Mouse (Mus musculus) midbrain, embryonic 13.5 days (tissue): ENCODE data around the gene Palm2. TPM values are rescaled to one million over a fixed set of nuclear protein-coding genes. Genes with fewer than 3 reads are reported as not detected.

Experiments used
- ATAC-seq: fragments of 200-750 bp; cut with Nextera tagmentation; 2 replicates; pipeline ENCODE4 v1.8.0; 2017; ENCODE audit warnings: mild to moderate bottlenecking, moderate TSS enrichment, moderate library complexity
- H3K27ac ChIP-seq: fragments of 300-500 bp; sonication (generic); 2 replicates; pipeline ENCODE4 v1.5.1; 2015; ENCODE audit warnings: inconsistent platforms, mild to moderate bottlenecking, moderate library complexity
- H3K27me3 ChIP-seq: fragments of 300-500 bp; sonication (generic); 2 replicates; pipeline ENCODE4 v1.6.1; 2015; ENCODE audit warnings: mild to moderate bottlenecking, inconsistent platforms
- H3K36me3 ChIP-seq: fragments of 300-500 bp; sonication (generic); 2 replicates; pipeline ENCODE4 v1.6.1; 2015; ENCODE audit warnings: mild to moderate bottlenecking, inconsistent platforms
- H3K4me1 ChIP-seq: fragments of 300-500 bp; sonication (generic); replicated peaks from 2 replicates; pipeline ENCODE4 v1.6.1; 2015; ENCODE audit warnings: inconsistent platforms
- H3K4me2 ChIP-seq: fragments of 300-500 bp; sonication (generic); replicated peaks from 2 replicates; pipeline ENCODE4 v1.6.1; 2015; ENCODE audit warnings: moderate library complexity, mild to moderate bottlenecking, inconsistent platforms
- H3K4me3 ChIP-seq: fragments of 300-500 bp; sonication (generic); replicated peaks from 2 replicates; pipeline ENCODE4 v1.5.1; 2015; ENCODE audit warnings: mild to moderate bottlenecking, inconsistent platforms
- H3K9ac ChIP-seq: fragments of 300-500 bp; sonication (generic); replicated peaks from 2 replicates; pipeline ENCODE4 v1.6.1; 2015; ENCODE audit warnings: mild to moderate bottlenecking, inconsistent platforms
- H3K9me3 ChIP-seq: fragments of 300-500 bp; sonication (generic); 2 replicates; pipeline ENCODE4 v1.6.1; 2016; ENCODE audit warnings: mild to moderate bottlenecking, inconsistent platforms
- WGBS: fragments of 180-500 bp; shearing (Covaris S2); methylation state at CpG from one replicate; pipeline ENCODE4 v1.1.7; 2015; 5-methylcytosine and 5-hydroxymethylcytosine counted together
- polyA plus RNA-seq: library from polyadenylated mRNA; unstranded; fragments of >200 nt; fragmentation: Nextera tagmentation; extraction: Ambion mirVana; gene quantifications from 2 replicates; pipeline ENCODE4 v1.2.1, GENCODE M21; 2015

Palm2 gene
- polyA plus RNA-seq, 1 experiment from 2014 or later, result 4.2 TPM

DNA sequence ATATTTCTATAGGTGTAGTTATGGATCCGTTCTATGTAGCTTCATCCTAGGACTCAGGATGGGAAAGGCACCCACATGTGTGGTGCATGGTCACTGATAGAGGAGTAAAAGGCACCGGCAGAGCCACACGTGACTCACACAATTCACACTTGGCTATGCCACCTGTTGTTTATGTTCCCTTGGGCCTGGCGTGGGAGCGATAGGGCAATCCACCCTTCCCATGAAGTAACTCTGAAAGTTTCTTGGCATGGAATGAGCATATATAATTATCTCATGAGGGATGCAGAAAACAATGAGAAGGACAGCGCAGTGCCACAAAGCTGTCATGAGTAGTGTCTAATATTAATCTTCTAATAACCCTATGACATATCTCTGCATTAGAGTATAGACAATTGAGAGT lies 296.0 kb downstream of the Palm2 start:
- WGBS, result 94% methylated on average over 6 of the region's 6 CpGs
- Histone ChIP-seq H3K4me1 (no peaks in the 10 kb centered on the region), H3K9me3 (no peaks in the 10 kb centered on the region), H3K27ac (no peak overlapping the region), H3K4me3 (no peak overlapping the region), H3K36me3 (no peaks in the 10 kb centered on the region), H3K9ac (no peak overlapping the region), H3K4me2 (no peak overlapping the region), H3K27me3 (no peaks in the 10 kb centered on the region)
- ATAC-seq, result no peak

DNA sequence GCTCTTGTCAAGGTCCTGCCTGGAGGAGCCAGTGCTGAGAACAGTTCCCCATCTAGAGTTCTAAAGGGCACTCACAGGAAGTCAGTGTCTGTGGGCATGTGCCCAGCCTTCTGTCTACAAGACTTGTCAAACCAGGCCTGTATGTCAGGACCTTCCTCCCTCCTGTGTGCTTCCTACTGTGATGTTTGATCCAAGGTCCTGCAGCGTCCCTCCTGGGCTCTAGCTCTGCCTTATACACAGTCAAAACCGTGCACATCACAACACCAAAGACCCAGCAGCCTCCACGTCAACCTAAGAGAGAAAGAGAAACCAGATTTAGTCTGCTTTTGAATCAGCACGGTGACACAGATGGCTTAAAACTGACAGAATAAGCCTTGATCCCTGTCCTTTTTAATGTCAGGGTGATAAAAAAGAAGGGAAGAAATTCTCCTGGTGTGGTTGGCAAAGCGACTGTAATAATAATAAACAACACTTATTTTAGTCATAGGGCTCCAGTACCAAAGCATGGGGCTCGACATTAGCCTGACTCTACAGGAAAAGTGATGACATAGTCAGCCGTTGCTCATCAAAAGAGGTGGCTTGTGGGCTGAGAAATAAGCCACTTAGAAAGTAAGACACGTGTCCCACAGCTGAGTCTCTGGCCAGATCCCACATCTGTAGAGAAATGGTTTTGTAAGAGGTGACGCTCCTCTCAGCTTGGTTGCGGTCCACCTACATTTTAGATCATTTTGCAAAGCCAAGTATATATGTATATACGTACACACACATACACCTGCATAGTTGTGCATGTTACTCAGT lies 297.0 kb downstream of the Palm2 start:
- H3K4me1 ChIP-seq, result no peaks in the 10 kb centered on the region
- H3K36me3 ChIP-seq, result no peaks in the 10 kb centered on the region
- H3K9ac ChIP-seq, result no peak overlapping the region
- no peak overlapping the region for H3K4me3 ChIP-seq
- 82% methylated on average over 11 of the region's 11 CpGs for WGBS
- no peaks in the 10 kb centered on the region for H3K27me3 ChIP-seq
- no peaks in the 10 kb centered on the region for H3K9me3 ChIP-seq
- H3K4me2 ChIP-seq, result no peak overlapping the region
- ATAC-seq, result no peak
- H3K27ac ChIP-seq, result no peak overlapping the region

DNA sequence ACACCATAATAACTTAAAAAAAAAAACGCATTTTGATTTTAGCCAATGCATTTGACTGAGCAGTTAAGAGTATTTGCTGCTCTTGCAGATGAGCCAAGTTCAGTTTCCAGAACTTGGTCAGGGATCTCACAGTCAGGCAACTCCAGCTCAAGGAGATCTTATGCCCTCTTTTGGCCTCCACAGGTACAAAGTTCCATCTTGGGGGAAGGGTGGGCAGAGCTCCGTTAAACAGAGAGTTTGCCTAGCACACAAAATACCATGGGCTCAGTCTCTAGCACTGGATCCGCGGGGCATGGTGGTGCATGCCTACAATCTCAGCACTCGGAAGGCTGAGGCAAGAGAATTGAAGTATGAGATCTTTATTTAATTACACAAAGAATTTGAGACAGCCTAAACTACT lies 298.3 kb downstream of the Palm2 start:
- 78% methylated on average over 5 of the region's 5 CpGs for WGBS
- Histone ChIP-seq H3K27me3 (no peaks in the 10 kb centered on the region), H3K27ac (no peak overlapping the region), H3K4me2 (no peak overlapping the region), H3K9me3 (no peaks in the 10 kb centered on the region), H3K9ac (no peak overlapping the region), H3K4me1 (no peaks in the 10 kb centered on the region), H3K36me3 (no peaks in the 10 kb centered on the region), H3K4me3 (no peak overlapping the region)
- ATAC-seq, result no peak

DNA sequence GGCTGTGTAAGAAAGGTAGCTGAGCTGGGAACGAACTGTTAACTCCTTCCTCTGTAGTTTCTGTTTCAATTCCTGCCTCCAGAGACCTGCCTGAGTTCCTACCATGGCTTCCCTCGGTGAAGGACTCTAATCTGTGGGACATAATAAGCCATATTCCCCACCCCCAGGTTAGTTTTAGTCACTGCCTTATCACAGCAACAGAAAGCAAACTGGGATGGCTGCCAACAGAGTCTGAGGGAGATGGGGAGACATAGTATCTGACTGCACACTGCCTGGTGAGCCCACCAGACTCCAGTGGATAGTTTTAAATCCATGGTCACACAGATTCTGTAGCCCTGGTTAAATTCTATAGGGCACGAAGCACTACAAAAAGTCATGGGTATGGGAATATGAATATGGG lies 299.4 kb downstream of the Palm2 start:
- H3K36me3 ChIP-seq, result no peaks in the 10 kb centered on the region
- ATAC-seq, result no peak
- H3K4me3 ChIP-seq, result no peak overlapping the region
- no peaks in the 10 kb centered on the region for H3K4me1 ChIP-seq
- WGBS, result 69% methylated on average over 3 of the region's 3 CpGs
- no peak overlapping the region for H3K9ac ChIP-seq
- H3K4me2 ChIP-seq, result no peak overlapping the region
- H3K9me3 ChIP-seq, result no peaks in the 10 kb centered on the region
- H3K27ac ChIP-seq, result no peak overlapping the region
- no peaks in the 10 kb centered on the region for H3K27me3 ChIP-seq

DNA sequence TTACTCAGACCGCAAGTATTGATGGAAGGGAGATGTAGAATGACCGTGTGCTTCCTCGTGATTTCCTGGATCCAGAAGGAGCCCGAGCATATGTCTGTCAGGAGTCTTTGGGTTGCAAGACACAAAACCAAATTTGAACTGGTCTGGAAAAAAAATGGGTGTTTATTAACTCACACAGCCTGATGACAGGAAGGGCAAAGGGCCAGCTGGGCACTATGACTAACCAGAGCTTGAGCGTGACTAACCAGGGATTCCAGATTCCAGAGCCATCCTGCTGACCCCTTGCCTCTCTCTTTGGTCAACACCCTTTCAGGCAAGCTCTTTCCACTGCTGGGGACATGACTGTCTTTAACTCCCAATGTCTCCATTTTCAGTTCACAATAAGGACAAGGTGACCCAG lies 301.4 kb downstream of the Palm2 start:
- no peak overlapping the region for H3K4me2 ChIP-seq
- H3K36me3 ChIP-seq, result no peaks in the 10 kb centered on the region
- 94% methylated on average over 5 of the region's 5 CpGs for WGBS
- no peaks in the 10 kb centered on the region for H3K9me3 ChIP-seq
- ATAC-seq, result no peak
- no peak overlapping the region for H3K9ac ChIP-seq
- H3K4me3 ChIP-seq, result no peak overlapping the region
- H3K4me1 ChIP-seq, result 0 out of 2 replicates have a peak, but pooled peaks cover 7% of the 10 kb centered on the region
- no peak overlapping the region for H3K27ac ChIP-seq
- no peaks in the 10 kb centered on the region for H3K27me3 ChIP-seq

DNA sequence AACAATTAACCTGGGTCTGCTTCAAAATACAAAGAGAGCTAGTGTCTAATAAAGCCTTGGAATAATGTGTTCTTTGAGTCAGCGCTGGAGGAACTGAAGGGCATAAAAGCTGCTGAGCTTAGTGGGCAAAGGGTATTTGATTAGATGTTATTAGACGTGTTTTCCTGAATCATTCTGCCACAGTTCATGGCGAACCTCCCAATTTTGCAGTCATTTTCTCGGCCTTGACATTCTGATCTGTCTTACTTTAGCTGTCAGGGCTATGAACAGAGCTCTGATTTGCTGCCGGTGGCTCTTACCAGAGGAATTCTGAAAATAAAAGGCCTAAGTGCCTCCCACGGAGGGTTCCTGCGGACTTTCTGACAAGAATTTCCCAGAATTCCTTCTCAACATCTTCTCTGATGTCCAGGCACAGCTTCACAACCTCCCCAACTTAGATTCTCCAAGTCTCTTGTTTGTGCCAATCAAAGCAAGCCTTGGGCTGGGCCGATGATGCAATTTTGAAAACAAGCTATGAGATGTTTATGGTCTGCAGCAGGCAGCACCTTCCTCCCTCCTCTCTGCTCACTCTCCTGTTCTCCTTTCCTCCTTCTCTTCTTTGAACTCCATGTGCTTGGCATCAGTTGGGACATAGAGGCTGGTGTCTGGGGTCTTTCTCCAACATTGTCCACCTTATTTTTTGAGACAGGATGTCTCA lies 305.0 kb downstream of the Palm2 start:
- Histone ChIP-seq H3K27ac (no peak overlapping the region), H3K9ac (no peak overlapping the region), H3K4me3 (no peak overlapping the region), H3K9me3 (no peaks in the 10 kb centered on the region), H3K36me3 (no peaks in the 10 kb centered on the region), H3K4me1 (0 out of 2 replicates have a peak, but pooled peaks cover 7% of the 10 kb centered on the region), H3K4me2 (no peak overlapping the region), H3K27me3 (no peaks in the 10 kb centered on the region)
- WGBS, result 32% methylated on average over 8 of the region's 8 CpGs
- no peak for ATAC-seq

DNA sequence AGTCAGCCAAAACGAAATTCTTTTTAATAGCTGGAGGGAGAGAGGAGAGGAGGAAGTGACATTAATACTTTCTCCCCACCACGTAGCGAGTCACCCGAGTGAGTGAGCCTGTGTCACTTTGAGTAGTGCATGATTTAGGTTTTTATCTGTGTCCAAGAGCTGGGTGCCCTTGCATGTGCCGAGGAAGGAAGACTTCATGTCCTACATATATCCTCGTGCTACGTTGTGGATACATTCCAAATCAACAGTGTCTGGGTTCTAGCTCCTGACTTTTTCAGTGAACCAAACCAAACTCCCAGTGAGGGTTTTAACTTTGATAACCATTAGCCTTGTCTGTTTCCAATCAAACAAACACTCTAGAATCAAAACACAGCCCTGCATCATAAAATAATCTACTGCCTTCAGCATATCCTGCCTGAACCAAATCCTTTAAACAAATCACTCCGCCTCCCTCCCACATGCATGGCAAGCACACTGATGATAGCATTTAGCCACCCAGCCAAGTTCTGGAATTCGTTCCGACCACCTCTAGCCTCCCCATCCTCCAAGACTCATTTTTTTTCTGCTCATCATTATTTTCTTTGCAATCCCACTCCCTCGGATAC lies 309.4 kb downstream of the Palm2 start:
- no peak overlapping the region for H3K4me3 ChIP-seq
- no peak overlapping the region for H3K4me2 ChIP-seq
- ATAC-seq, result no peak
- WGBS, result 88% methylated on average over 11 of the region's 11 CpGs
- no peaks in the 10 kb centered on the region for H3K27me3 ChIP-seq
- H3K27ac ChIP-seq, result no peak overlapping the region
- peaks cover 11% of the 10 kb centered on the region; the same call in 1 of the 2 replicates for H3K4me1 ChIP-seq
- H3K9me3 ChIP-seq, result no peaks in the 10 kb centered on the region
- no peaks in the 10 kb centered on the region for H3K36me3 ChIP-seq
- no peak overlapping the region for H3K9ac ChIP-seq

DNA sequence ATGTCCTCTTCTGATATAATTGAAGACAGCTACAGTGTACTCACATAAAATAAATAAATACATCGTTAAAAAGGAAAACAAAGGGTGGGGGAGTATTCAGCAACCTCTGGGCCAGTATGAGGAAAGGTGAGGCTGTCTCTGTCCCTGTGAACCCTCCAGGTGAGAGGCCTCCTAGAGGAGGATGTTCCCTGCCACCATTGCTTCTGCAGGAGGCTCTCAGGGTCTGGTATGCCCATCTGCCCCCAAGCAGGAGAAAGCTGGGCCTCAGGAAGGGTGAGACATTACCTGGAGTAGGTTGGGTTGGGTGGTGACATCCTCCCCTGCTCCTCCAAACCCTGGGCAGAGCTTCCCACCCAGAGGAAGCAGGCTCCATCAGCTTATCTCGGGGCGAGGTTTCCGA lies 316.6 kb downstream of the Palm2 start:
- ATAC-seq, result no peak
- WGBS, result 76% methylated on average over 4 of the region's 4 CpGs

DNA sequence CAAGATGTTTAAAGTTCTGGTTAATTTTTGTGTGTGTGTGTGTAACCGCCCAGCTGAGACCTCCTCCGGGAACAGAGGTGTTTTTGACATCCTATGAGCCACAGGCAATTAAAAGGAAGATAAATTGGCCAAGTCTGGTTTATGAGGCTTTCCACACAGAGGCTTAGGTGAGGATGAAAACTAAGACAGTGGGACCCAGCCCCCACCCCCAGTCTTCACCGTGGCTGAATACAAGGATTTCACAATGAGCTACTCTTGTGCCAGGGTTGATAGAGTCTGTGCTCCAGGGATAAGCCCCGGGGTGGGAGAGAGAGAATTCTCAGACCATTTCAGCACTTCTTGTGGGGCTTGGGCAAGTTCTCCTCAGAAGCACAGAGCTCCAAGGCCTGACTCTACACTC lies 317.0 kb downstream of the Palm2 start:
- no peak for ATAC-seq

More for the DNA sequence above, 316.6 kb downstream of the Palm2 start:
- Histone ChIP-seq H3K36me3 (no peaks in the 10 kb centered on the region), H3K4me1 (peaks cover 5% of the 10 kb centered on the region; the same call in 1 of the 2 replicates), H3K27me3 (no peaks in the 10 kb centered on the region), H3K4me2 (no peak overlapping the region), H3K27ac (no peak overlapping the region), H3K9ac (no peak overlapping the region), H3K4me3 (no peak overlapping the region), H3K9me3 (no peaks in the 10 kb centered on the region)

DNA sequence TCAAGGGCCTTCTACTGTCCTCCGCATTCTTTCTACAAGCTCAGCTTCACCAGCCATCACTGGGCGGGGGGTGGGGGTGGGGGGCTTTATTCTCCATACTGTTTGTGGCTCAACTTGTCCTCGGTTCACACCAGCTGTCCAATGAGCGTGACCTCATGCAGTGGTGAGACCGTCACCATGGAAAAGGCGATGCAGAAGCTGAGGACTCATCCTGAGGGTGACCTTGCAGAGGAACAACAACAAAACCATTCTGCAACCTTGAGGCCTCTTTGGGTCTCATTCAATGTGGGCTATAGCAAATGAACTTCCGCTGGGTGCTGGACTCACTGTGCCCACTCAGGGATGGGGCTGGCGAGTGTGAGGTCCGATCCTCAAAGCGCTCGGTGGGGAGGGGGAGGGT lies 317.5 kb downstream of the Palm2 start:
- Histone ChIP-seq H3K4me2 (no peak overlapping the region), H3K4me1 (peaks cover 5% of the 10 kb centered on the region; the same call in 1 of the 2 replicates), H3K9me3 (no peaks in the 10 kb centered on the region), H3K27me3 (no peaks in the 10 kb centered on the region), H3K27ac (no peak overlapping the region), H3K4me3 (no peak overlapping the region), H3K36me3 (no peaks in the 10 kb centered on the region), H3K9ac (no peak overlapping the region)
- 89% methylated on average over 11 of the region's 11 CpGs for WGBS
- no peak for ATAC-seq

More for the DNA sequence above, 317.0 kb downstream of the Palm2 start:
- H3K4me1 ChIP-seq, result peaks cover 5% of the 10 kb centered on the region; the same call in 1 of the 2 replicates
- no peaks in the 10 kb centered on the region for H3K9me3 ChIP-seq
- no peaks in the 10 kb centered on the region for H3K36me3 ChIP-seq
- H3K9ac ChIP-seq, result no peak overlapping the region
- no peaks in the 10 kb centered on the region for H3K27me3 ChIP-seq
- no peak overlapping the region for H3K4me3 ChIP-seq
- WGBS, result 68% methylated on average over 4 of the region's 4 CpGs
- H3K27ac ChIP-seq, result no peak overlapping the region
- H3K4me2 ChIP-seq, result no peak overlapping the region

DNA sequence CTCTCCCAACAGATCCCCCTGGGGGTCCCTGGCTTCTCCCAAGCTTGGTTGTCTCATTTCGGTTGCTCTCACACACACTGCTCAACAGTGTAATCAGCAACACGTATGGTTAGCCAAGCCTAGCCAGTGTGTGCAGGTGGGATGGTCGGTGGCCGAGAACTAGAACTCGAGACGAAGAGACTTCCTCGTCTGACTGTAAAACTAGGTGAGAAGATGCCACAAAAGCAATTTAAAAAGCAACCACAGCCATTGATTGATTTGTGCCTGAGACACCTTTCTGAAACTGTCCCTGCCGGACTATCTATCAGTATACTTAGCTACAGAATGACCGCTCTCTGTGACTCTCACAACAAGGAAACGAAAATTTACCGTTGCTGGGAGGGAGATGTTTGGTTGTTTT lies 321.0 kb downstream of the Palm2 start:
- no peaks in the 10 kb centered on the region for H3K27me3 ChIP-seq
- H3K36me3 ChIP-seq, result no peaks in the 10 kb centered on the region
- no peak overlapping the region for H3K4me3 ChIP-seq
- H3K27ac ChIP-seq, result no peak overlapping the region
- WGBS, result 91% methylated on average over 11 of the region's 11 CpGs
- no peak for ATAC-seq
- H3K9ac ChIP-seq, result no peak overlapping the region
- no peaks in the 10 kb centered on the region for H3K9me3 ChIP-seq
- no peak overlapping the region for H3K4me2 ChIP-seq
- H3K4me1 ChIP-seq, result 0 out of 2 replicates have a peak, but pooled peaks cover 5% of the 10 kb centered on the region

DNA sequence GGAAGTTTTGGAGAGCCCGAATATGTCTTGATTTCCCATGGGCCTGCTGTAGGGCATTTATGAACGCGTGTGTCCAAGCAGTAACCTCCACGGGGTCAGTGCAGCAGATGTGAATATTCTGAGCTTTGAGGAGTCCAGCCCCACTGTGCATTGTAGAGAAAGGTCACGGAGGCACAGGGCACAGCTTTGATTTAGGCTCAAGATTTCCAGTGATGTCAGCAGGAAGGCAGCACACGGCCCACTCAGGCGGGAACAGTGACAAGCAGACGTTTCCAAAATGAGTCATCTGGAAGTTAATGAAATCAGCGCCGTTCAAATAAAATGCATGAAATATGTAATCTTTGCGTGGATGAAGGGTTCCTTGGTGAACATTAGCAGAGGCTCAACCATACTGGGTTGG lies 323.9 kb downstream of the Palm2 start:
- H3K4me3 ChIP-seq, result no peak overlapping the region
- H3K4me1 ChIP-seq, result 0 out of 2 replicates have a peak, but pooled peaks cover 5% of the 10 kb centered on the region
- H3K27me3 ChIP-seq, result no peaks in the 10 kb centered on the region
- H3K9ac ChIP-seq, result no peak overlapping the region
- no peak overlapping the region for H3K27ac ChIP-seq
- ATAC-seq, result no peak
- 44% methylated on average over 11 of the region's 11 CpGs for WGBS
- H3K4me2 ChIP-seq, result no peak overlapping the region
- H3K9me3 ChIP-seq, result no peaks in the 10 kb centered on the region
- no peaks in the 10 kb centered on the region for H3K36me3 ChIP-seq
